Mouse (Mus musculus): ENCODE results near the gene Slc27a4. TPM values are rescaled to one million over a fixed set of nuclear protein-coding genes. Genes with fewer than 3 reads are reported as not detected.
A peak's percentile ranks its signal among the peaks of the same experiment; 100 is the strongest.

The Slc27a4 gene
- total RNA-seq, 2 experiments from 2014 or later = 20.0 to 21.7 TPM

DNA sequence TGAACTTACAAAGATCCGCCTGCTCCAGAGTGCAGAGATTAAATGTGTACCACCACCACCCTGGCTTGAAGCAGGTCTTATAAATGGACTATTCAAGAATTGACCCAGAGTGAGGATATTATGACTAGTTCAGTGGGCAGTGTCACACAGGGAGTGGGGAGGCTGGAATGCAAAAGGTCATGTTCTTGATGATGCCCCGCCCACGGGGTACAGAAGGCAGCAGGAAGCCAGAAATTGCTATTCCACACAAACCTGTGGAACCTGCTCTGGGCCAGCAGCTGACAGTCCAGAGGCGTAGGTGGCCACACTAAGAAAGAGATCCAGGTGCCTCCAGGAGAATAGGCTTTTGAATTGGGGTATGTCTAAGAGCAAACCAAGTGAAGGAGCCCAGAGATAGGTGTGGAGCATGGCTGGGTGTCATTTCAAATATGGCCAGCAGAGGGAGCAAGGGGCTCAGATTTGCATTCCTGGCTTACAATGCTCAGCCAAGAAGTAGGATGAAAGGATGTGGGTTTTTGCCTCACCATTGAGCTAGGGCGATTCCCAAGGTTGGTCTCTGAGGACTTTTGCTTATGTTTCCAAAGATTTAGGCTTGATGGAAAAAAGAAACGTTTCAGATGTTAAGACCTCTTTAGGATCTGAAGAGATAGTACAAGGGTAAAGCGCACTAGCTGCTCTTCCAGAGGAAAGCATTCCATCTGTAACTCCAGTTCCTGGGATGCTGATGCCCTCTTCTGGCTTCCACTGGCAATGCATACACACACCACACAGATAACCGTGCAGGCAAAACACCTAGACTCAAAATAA, 15.2 kb downstream of the Slc27a4 start:
- intact Hi-C loops (cut with DNase I) = loop anchor here (2.0 to 5.0 kb wide), 3 partner anchors 41 to 165 kb away; no protein-coding TSS in a partner anchor
- DNase-seq = peak; percentile 80 to 89

DNA sequence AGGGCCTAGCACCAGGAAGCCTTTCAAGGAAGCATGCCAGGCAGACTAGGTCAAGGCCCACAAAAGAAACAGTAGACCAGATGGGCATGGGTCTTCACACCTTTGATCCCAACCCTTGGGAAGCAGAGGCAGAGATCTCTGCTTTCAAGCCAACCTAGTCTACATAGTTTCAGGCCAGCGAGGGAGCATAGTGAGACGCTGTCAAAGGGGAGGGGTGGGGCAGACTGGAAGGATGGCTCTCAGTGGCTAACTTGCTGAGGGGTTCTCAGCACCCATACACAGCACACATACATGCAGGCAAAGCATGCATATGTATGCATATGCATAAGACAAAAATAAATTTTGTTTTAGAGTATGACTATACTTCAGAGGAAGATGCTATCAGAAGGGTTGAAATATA, 16.9 kb downstream of the Slc27a4 start:
- intact Hi-C loops (cut with DNase I) = loop anchor here (5.0 kb wide), 1 partner anchor 163 kb away; no protein-coding TSS in a partner anchor
- DNase-seq = no peak

DNA sequence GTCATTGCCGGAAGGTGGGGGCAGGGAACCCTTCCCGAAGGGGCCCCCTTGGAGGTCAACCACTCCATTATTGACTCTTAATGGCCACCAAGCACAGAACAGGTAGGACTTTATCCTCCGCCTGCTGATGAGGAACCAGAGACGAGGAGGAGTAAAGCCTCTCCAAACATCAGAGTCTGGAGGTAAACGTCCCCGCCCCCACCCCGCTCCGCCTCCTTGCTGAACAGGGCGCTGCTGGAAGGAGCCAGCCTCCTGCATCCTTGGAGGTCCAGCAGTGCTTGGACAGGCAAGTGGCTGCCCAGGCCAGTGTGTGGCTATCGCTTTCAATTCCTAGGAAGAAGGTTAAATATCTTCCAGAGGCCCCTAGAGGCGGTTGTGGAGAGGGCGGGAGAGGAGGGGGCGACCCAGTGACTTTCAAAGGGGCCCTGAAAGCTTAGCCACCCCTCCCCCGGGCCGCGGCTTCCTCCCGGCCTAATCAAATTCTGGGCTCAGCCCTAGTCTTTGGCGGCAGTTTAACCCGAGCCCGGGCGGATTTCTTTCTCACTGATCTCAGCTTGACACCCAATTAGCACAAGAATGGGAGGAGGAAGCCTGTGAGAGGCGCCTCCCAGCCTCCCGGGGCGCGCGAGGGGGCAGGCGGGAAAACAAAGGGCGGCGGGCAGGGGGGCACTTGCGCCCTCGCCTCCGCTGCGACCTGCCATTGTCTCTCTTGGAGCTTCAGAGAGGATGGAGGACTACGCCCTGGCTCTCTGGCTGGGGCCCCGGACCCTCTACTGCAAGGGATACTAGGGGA, 17.8 kb downstream of the Slc27a4 start, which contains the start of gene Urm1:
TSS of gene Urm1 (plus strand) at position 51 of the 793 bp plus-strand sequence.
- intact Hi-C loops (cut with DNase I) = no loop called here
- peak; percentile 67 to 70 for DNase-seq

DNA sequence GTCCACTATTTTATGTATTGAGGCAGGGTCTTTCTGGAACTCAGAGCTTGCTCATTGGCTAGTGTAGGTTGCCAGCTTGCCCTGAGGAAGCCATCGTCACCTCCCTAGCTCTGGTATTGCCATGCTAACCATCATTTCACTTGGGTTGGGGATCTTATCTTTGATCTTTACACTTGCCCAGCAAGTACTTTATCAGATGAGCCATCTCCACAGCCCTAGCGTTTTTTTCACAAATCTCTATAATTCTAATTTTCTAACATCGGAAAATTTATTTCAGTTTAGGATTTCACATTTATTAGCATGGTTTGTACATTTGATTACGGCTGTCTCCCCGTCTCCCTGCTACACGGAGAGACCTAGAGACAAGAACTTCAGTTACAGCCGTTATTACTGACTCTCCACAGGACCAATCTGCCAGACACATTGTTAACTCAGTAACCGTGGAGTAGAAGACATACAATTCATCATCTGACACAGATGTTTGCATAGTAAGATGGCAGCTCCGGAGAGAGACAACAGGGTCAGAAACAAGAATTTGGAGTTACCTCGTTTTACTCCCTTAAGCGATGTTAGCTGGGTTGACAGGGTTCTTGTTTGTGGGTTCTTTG, 24.0 kb downstream of the Slc27a4 start:
- intact Hi-C loops (cut with DNase I) = no loop called here

DNA sequence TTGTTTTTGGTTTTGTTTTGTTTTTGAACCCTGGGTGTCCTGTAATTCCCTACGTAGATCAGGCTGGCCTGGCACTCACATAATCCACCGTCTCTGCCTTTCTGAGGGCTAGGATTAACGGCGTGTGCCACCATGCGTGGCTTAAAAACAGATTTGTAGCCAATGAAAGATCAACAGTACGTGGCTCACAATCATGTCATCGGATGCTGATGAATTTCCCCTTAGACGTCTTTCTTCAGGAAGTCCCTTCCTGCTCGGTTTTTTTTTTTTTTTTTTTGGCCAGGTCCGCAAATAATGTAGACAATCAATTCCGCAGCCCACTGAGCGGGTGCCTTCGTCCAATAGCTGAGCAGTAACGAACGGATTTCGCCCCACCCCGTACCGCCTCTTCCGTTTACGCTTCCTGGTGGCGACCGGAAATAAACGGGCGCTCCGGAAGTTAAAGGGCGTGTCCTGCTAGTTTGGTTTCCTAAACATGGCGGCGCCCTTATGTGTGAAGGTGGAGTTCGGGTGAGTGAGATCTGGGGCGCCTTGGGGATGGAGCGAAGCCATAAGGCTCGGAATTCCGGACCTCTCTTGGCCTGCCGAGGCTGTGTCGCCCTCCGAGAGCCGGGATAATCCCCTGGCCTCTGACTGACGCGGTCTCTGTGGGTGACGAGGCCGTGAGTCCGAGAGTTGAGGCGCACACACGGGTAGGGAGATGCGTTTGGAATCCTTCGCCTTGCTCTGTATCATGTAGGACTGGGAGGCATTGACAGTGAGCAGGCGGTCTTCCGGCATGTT, 24.7 kb downstream of the Slc27a4 start:
- intact Hi-C loops (cut with DNase I) = no loop called here
- DNase-seq = peak; percentile 92 to 95

More for the DNA sequence above, 24.0 kb downstream of the Slc27a4 start:
- DNase-seq = no peak

DNA sequence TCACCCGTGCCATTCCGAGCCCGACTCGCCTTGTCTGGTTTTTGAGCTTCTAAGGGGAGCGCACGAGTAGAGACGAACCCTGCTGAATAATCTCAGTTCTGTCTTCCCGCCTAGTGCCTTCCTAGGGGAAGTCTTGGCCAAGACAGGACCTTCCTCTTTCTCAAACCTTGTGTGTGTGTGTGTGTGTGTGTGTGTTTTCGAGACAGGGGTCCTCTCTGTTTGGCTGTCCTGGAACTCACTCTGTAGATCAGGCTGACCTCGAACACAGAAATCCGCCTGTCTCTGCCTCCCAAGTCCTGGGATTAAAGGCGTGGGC, 25.2 kb downstream of the Slc27a4 start:
- no peak for DNase-seq
- intact Hi-C loops (cut with DNase I) = no loop called here

DNA sequence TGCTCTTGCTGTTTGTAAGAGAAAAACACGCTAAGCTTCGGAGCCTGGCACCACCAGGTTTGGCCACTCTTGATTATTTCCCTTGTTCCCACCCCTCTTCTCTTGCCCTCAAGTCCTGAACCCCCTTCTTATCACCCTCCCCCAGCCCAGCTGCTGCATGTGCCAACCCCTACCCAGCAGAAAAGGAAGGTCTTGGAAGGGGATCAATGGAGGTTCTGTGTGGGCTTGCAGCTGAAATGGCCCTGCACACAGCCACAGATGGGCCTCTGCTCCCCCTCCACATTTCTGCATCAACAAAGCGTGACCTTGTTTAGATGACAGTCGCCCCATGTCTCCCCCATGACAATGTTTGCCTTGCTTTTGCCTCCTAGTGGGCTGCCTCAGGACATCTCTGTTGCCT, 28.7 kb downstream of the Slc27a4 start:
- intact Hi-C loops (cut with DNase I) = no loop called here
- no peak for DNase-seq

DNA sequence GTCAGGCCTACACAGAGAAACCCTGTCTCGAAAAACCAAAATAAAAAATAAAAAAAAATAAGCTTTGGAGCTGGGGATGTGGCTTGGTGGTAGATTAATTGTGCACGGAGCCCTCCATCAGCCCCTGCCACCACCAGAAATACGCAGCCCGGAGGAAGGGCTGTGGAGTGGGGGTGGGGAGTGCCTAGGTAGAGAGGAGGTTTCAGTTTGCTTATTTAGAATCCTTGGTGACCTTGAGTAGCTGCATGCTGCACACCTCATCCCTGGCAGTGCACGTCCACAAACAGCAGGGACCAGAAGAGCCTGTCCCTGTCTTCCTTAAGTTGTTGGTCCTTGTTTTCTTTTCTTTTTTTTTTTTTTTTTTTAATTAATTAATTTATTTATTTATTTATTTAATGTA, 31.4 kb downstream of the Slc27a4 start:
- DNase-seq = no peak
- intact Hi-C loops (cut with DNase I) = no loop called here

DNA sequence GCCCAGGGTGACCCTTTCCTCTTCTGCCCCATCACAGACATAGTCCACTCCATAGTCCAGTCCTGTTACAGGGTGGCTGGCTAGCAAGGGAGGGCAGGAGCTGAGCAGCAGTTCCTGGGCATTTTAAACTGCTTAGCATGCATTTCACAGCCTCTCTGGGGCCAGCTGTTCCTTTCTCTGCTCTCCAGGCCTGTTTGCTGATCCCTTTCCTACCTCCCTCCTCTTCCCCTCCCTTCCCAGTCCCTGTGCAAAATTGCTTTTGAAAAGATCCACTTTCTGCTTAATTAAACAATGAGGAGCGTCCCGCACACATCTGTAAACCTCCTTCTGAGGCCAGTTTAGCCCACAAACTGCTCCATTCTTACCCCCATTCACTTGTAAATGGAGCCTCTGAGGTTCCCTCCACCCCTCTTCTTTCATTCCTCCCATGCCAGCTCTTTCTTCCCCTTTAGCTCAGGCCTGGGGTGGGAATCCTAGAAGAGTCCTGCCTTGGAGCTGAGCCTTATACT, 33.0 kb downstream of the Slc27a4 start:
- intact Hi-C loops (cut with DNase I) = no loop called here
- DNase-seq = no peak

DNA sequence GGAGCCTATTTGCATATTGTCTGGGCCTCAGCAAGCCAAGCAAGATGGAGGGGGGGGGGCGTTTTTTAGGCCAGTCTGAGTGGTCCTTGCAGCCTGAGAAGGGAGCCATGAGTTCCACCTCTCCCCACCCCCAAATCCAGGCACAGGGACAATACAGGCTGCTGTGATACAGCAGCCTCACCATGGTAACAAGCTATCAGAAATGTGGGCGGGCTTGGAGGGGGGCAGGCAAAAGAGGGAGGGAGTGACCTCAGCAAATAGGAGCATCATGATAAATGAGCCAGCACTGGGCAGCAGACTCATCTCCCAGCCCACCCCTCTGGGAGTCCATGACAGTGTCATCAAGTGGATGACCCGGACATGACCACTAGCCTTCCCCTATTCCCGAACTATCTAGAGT, 37.0 kb downstream of the Slc27a4 start:
- DNase-seq = no peak
- intact Hi-C loops (cut with DNase I) = no loop called here

DNA sequence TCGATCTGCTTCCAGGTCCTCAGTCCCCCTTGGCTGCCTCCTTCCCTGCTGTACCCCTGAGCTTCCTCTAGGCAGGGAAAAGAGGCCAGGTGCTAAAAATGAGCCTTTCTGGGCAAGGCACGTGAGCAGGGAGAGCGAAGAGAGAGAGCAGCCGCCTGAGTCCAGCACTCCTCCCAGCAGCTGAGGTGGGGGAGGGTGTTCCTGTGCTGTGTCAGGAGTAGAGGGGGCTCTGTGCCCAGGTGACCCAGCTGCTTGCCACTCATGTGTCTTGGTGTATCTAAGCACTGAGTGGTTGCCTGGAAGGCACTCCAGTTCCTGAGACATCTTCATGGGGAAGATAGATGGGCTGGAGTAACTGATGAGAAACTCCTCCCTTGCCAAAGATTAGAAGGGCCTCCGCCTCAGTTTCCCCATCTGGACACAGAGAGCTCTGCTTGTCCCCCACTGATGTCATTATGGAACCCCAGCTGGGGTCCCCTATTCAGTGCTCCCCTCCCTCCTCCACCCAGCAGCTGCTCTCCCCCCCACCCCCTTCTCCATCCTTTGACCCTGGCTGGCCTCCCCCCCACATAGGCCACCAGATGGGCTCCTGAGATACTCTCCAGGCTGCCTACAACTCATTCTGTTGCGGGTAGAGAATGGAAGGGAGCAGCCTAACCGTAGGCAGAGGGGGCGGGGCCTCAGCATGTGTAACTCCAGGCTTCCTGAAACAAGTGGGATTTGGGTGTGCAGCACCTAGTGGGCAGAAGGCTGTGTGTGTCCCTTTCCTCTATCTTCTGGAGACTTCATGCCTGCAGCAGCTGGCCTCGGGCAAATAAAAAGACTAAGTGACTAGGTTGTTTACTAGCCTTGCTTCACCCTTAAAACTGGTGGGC, 41.0 kb downstream of the Slc27a4 start:
- intact Hi-C loops (cut with DNase I) = no loop called here
- DNase-seq = no peak

DNA sequence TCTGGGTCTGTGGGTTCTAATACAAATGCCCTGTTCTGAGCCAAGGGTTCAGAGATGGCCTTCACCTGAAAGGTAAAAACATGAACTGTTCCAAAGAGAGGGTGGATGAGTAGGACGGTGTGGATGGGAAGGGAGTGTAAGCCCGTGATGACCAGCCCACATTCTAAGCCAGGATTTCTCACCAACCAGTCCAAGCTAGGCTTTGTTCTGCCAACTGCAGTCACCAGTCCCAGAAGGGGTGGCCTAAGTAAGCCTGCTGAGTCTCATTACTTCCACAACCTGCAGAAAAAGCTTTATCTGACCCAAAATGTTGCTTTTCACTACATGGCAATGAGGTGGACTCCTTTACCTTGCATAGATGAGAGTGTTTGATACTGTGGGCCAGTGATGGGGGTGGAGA, 41.7 kb downstream of the Slc27a4 start:
- intact Hi-C loops (cut with DNase I) = no loop called here

DNA sequence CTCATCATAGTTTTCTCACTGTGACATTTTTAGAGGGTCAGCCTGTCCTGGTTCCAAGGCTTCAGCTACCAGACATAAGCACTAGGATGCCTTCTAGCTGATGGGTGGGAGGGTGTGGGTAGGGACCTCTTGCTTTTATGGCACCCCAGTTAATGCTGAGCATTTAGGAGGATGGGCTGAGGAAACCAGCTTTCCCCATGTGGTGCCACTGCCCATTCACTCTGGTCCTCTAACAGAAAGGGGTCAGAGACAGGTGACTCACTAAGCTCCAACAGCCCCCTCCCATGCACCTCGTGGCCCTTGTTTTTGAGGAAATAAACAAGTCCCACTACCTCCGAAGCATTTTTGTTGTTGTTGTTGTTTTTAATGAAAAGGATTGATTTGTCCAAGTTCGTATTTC, 42.2 kb downstream of the Slc27a4 start:
- intact Hi-C loops (cut with DNase I) = no loop called here
- DNase-seq = no peak

More for the DNA sequence above, 41.7 kb downstream of the Slc27a4 start:
- no peak for DNase-seq

DNA sequence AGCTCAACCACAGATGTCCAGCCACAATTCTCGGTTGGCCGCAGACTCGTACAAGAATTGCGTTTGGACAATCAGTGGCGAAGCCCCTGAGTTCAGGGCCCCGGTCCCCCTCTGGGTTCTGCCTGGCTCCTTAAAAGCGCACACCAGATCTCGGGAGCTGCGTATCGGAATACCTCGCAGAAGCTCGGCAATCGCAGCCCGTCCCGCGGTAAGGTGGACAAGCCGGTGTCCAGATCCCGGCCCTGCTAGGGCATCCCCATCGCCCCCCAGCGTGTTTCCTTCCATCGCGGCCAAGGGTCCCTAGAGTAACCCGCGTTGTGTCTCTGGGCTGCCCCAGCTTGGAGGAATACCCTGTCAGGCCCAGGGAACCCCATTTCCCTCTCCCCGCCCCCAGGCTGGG, 43.2 kb downstream of the Slc27a4 start:
- no peak for DNase-seq
- intact Hi-C loops (cut with DNase I) = no loop called here

DNA sequence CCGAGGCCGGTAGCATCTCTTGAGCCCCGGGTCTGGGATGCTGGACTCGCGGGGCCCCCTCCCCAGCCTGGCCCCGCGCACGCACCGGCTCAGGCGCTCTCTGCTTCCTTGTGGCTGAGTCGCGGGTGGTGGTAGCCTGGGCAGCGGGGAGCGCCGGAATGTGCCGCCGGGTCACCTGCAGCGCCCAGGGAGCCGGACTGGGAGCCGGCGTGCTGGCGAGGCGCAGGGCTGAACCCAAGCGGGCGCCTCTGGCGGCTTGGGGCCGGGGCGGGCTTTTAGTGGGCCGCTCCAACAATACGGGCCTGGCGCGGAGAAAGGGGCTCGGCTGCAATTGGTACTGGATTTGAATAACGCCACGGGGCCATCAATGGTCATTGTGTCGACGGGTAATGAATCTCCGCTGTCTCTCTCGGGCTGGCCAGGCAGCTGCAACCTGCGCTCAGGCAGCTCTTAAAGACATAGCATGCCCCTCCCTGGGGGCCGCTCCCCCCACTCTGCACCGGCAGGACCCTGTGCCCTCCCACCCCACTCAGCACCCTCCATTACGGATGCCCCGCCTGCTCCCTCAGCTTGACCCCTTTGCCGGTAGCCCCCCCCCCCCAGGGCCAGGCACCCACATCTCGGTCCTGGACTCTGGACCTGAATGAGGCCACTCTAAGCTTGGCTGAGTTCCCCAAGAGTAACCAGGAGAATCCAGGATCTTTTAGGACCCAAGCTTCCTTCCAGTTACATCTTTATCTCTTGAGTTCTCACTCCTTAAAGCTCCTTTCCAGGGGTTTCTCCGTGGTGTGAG, 43.8 kb downstream of the Slc27a4 start:
- intact Hi-C loops (cut with DNase I) = no loop called here

DNA sequence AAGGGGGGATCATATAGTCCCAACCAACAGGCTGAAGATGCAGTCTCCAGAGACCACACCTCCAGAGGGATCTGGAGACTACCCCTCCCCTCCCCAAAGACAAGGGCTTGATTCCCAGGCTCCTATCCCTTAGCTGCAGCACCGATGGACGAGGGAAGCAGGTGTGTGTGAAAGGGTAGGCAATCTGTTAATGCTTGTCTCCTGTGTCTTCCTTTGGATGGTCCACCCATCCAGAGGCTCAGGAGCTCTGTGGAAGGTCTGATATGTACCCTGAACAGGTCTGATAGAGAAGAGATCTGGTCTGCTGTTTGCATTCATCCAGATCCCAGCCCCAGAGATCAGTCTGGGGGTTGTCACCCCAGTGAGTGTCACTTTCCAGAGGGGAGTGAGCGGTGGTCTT, 44.5 kb downstream of the Slc27a4 start:
- intact Hi-C loops (cut with DNase I) = no loop called here
- DNase-seq = no peak

More for the DNA sequence above, 43.8 kb downstream of the Slc27a4 start:
- DNase-seq = no peak

DNA sequence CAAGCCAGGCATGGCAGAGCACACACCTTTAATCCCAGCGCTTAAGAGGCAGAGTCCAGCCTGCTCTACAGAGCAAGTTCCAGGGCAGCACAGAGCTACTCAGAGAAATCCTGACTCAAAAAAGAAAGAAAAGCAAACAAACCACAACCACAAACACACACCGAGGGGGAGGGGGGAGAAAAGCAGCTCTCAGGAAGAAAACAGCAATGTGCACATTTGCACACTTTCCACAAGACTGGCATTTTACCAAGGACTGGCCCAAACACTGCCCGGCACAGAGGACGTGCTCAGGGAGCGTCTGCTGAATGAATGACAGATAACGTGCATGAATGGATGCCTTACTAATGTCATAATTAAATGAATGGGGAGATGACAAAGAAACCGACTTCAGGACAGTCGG, 46.6 kb downstream of the Slc27a4 start:
- intact Hi-C loops (cut with DNase I) = no loop called here
- no peak for DNase-seq

DNA sequence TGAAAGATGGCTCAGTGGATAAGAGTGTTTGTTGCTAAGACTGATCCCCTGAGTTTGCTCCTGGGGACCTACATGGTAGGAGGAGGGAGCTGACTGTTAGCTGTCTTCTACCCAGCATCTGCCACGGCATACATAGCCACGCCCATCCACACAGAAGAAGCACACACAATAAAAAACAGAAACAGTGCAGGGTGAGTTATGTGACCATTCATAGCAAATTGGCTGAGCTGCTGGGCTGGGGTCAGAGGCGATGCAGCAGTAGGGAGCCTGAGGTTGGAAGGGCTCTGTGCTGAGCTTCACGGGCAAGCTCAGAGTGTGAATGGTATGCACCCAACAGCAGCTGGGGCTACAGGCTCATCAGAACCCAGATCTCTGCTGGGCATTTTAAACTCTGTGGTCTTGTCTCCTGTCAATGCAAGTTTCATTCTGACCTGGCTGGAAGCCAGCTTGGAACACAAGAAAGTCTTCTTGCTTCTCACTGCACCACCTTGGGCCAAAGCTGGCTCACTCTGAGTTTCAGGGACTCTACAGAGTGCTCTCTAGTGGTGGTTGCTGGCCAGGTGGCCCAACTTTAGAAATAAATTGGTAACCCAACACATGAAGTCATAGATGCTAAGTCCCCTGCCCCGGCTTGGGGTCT, 47.5 kb downstream of the Slc27a4 start:
- DNase-seq = no peak
- intact Hi-C loops (cut with DNase I) = no loop called here
